Mouse (Mus musculus) ES-Bruce4 (cell line): ENCODE measurements around the gene Dlk1.

Source experiments
- EP300 ChIP-seq: IDR thresholded peaks from 2 replicates; pipeline ENCODE4 v1.6.1; 2011; ENCODE audit warnings: low read depth, low read length; ENCODE audit not compliant: insufficient read depth
- POLR2A ChIP-seq: IDR thresholded peaks from one replicate; pipeline ENCODE4 v1.8.1; 2011; ENCODE audit warnings: low read length; ENCODE audit not compliant: insufficient read depth

- no peak for TF ChIP-seq POLR2A
- no peak for TF ChIP-seq EP300
Measured at GRCm38 (mm10) chr12:109406018-109406417, 46.6 kb upstream of the Dlk1 start.
